Mouse (Mus musculus): ENCODE data around the gene Elof1. TPM values are rescaled to one million over a fixed set of nuclear protein-coding genes. Genes with fewer than 3 reads are reported as not detected.
"Not testable (repeated sequence)": the region's sequence is repeated elsewhere in the genome, so short reads cannot be mapped to it uniquely, and the experiment has no call there.

Gene Elof1
- total RNA-seq, 2 experiments from 2014 or later = 73.7 to 78.1 TPM

GRCm38 (mm10) chr9:22092746-22093145 is 24.2 kb downstream of the Elof1 start:
- DNase-seq = no peak

GRCm38 (mm10) chr9:22089986-22090385 is 27.0 kb downstream of the Elof1 start:
- DNase-seq = peak; percentile 67 to 69

GRCm38 (mm10) chr9:22089281-22089680 is 27.7 kb downstream of the Elof1 start:
- DNase-seq = no peak

- DNase-seq = no peak
Measured at GRCm38 (mm10) chr9:22087034-22087618, 29.8 kb downstream of the Elof1 start.

- no peak for DNase-seq
Measured at GRCm38 (mm10) chr9:22086012-22086411, 31.0 kb downstream of the Elof1 start.

GRCm38 (mm10) chr9:22085022-22085834 is 31.7 kb downstream of the Elof1 start, which contains the start of gene Ecsit:
Ecsit (minus strand) TSS chr9:22085438.
- DNase-seq = peak; percentile 90 to 92

DNA sequence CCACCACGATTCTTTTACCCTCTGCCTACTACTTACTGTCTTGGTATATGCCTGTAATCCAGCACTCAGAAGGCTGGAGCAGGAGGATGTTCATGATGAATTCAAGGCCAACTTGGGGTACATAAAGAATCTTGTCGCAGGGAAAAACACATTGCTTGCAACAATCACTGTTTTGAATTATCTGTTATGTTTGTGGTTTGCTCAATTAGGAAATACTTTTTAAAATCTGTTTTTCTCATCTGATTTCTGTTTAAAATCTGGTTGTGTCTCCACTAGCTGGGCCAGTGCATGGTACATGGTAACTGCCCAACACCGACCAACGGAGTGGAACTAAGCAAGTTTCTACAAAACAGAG is 32.3 kb downstream of the Elof1 start:
- no peak for DNase-seq

DNA sequence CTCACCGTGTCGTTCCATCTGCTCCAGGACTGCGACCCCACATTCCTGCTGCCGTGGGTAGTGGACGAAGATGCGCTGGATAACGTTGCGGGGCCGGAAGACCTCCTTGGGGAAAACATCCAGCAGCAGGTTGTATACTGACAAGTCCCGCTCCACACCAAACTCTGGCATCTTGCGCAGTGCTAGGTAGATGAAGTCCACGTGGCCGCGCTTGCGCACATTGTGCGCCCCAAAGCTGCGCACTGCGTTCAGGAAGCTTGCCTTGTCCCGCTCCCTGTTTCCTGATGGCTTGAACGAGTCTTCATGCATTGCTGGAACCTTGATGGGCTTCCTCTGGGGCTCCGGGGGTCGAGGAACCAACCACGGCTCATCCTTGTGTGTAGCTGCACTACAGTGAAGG is 40.7 kb downstream of the Elof1 start:
- no peak for DNase-seq

- not testable (repeated sequence) for DNase-seq
Measured at GRCm38 (mm10) chr9:22075778-22076177, 41.2 kb downstream of the Elof1 start.

- no peak for DNase-seq
Measured at GRCm38 (mm10) chr9:22072276-22072675, 44.7 kb downstream of the Elof1 start.

DNA sequence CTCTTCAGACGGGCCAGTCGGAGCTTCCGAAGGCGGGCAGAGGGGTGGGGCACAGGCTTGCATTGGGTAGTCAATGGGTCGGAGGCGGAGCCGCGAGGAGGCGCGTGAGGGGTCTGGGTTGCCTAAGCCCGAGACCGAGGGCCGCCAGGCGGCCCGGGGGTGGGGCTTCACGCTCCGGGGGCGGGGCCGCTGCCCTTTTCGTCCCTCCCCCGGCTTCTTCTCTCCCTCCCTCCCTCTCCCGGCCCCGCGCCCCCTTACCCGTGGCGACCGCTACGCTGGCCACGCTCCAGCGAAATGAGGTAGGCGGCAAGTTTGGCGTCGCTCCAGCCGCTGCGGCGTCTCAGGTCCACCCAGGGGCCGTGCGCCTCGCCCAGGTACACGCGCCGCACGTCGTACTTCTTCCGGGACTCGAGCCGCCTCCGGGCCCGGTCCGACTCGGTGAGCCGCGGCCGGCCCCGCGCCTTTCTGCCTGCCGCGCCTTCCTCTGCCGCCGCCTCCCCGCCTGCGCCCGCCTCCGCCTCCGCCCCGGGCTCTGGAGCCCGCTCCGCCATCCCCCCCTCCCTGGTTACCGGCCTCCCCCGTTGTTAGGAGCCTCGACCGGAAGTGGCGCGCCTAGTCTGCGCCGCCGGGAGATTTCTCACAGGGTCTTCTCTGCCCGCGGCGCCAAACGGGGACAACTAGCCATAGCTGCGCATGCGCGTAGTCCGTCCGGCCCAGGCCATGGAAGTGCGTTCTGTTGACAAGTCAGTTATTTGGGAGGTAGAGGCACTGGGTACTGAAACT is 46.0 kb downstream of the Elof1 start, which contains the start of the genes Gm49318 and Zfp653:
Gm49318 (minus strand) TSS at position 469 of the 783 bp plus-strand sequence.
Zfp653 (minus strand) TSS at position 586 of the 783 bp plus-strand sequence.
- peak; percentile 97 to 98 for DNase-seq

DNA sequence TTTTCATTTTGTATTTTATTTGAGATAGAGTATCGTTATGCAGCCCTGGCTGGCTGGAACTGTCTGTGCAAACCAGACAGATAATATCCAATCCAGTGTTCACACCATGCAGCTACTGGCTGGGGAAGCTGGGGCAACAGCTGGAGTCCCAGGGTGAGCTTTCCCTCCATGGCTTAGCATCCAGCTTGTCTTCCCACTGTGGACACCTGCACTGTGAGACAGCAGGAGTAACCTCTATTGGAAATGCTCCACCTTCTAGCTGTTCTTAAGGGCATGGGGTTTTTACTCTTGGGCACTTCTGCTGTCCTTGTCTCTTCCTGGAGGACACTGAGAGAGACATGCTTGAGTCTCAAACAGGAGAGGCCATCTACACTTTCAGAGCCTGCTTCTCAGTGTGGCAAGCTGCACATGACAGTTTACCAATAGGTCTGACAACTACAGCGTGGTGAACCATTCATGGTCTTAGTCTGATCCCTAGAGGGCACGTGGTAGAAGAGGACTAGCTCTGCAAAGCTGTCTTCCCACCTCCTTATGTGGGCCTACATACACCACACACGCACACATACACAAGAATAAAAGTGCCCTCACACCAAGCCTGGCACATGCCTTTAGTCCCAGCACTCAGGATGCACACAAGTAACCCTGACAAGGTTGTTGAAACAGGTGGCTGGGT is 47.0 kb downstream of the Elof1 start:
- DNase-seq = no peak

- no peak for DNase-seq
Measured at GRCm38 (mm10) chr9:22067195-22067594, 49.8 kb downstream of the Elof1 start.

DNA sequence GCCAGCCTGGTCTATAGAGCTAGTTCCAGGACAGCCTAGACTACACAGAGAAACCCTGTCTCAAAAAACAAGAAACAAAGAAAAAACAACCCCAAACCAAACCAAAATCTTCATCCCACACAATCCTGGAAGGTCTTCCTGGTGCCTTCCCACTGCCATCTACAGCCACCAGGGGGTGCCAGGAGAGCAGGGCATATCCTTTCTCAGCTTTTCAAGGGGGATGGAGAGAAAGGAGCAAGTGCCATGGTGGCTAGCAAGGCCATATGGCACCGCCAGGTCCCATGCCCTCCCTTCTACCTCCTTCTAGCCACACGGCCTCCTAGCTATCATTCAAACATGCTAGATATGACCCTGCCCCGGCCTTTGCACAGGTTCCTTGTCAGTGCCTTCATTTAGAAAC is 50.5 kb downstream of the Elof1 start:
- peak; percentile 73 to 82 for DNase-seq

- DNase-seq = no peak
Measured at GRCm38 (mm10) chr9:22065642-22066041, 51.3 kb downstream of the Elof1 start.

- DNase-seq = no peak
Measured at GRCm38 (mm10) chr9:22064341-22064740, 52.6 kb downstream of the Elof1 start.

Small RNA genes lying within 50 kb of the gene (microRNA-seq; reads per million reads assigned to microRNA genes)
- gene Mir7084 = not detected

Other genes starting within 250 kb of the Elof1 start
- 10 to 100 TPM; 28.5 to 58.8 TPM for gene Rab3d, start 199.0 kb downstream of the Elof1 start, total RNA-seq (2021)
- gene Ccdc159, start 189.7 kb downstream of the Elof1 start, total RNA-seq (2021) = 1 to 10 TPM; 9.4 to 9.7 TPM
- 100 to 1,000 TPM; 318 to 566 TPM for gene Tmem205, start 189.6 kb downstream of the Elof1 start, total RNA-seq (2021)
- 10 to 100 TPM; 27.1 to 35.8 TPM for gene Plppr2, start 180.1 kb downstream of the Elof1 start, total RNA-seq (2021)
- gene Swsap1, start 161.4 kb downstream of the Elof1 start, total RNA-seq (2021) = 10 to 100 TPM; 12.4 to 18.3 TPM
- 1 to 10 TPM; 1.9 to 2.0 TPM for gene Epor, start 153.7 kb downstream of the Elof1 start, total RNA-seq (2021)
- gene Rgl3, start 127.7 kb downstream of the Elof1 start, total RNA-seq (2021) = 10 to 100 TPM; 14.0 to 33.4 TPM
- gene Ccdc151, start 114.5 kb downstream of the Elof1 start, total RNA-seq (2021) = 1 to 10 TPM in 1 of 2 experiments, under 1 TPM in 1; 0.30 to 1.6 TPM
- 100 to 1,000 TPM; 159 to 169 TPM for gene Prkcsh, start 114.4 kb downstream of the Elof1 start, total RNA-seq (2021)
- 1 to 10 TPM; 1.1 to 2.0 TPM for gene Elavl3, start 65.1 kb downstream of the Elof1 start, total RNA-seq (2021)
- gene Gm49318, start 45.9 kb downstream of the Elof1 start, total RNA-seq (2021) = under 1 TPM in 1 of 2 experiments, not detected in 1; 0.56 TPM
- 10 to 100 TPM; 10.2 to 10.3 TPM for gene Zfp653, start 45.8 kb downstream of the Elof1 start, total RNA-seq (2021)
- gene Ecsit, start 31.7 kb downstream of the Elof1 start, total RNA-seq (2021) = 10 to 100 TPM; 51.6 to 63.7 TPM
- gene Cnn1, start 18.0 kb downstream of the Elof1 start, total RNA-seq (2021) = 1 to 10 TPM; 1.5 TPM
- 10 to 100 TPM; 43.2 to 67.9 TPM for gene Acp5, start 18.5 kb upstream of the Elof1 start, total RNA-seq (2021)
- gene Pigyl, start 39.7 kb upstream of the Elof1 start, total RNA-seq (2021) = 10 to 100 TPM; 50.3 to 59.1 TPM
- 1 to 10 TPM; 2.7 to 4.3 TPM for gene Zfp872, start 70.9 kb upstream of the Elof1 start, total RNA-seq (2021)
- gene Zfp809, start 108.5 kb upstream of the Elof1 start, total RNA-seq (2021) = 10 to 100 TPM; 36.9 to 45.3 TPM
- gene Zfp599, start 142.7 kb upstream of the Elof1 start, total RNA-seq (2021) = under 1 TPM; 0.69 to 0.73 TPM
- 1 to 10 TPM; 5.3 to 8.3 TPM for gene Zfp810, start 190.5 kb upstream of the Elof1 start, total RNA-seq (2021)